Mouse (Mus musculus): Measurements from ENCODE around the gene Csf2rb2.

DNA sequence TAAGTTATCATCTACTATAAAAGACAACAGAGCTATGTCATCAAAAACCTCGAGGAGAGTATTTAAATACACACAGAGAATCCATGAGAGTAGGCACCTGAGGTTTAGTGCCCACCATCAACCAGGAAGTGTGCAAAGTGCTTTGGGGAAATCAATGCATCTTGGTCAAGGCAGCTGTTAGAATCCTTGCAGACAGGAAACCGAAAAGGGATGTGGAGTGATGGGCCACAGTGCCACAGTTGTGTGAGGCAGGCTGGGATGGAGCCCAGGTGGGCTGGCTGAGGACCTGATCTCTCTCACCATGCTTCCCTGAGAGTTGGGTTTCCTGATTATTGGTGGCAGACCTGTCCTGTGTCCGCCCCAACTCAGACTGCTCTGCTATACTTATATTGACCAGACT, 5.9 kb downstream of the Csf2rb2 start:
- TF ChIP-seq CTCF (conservative IDR thresholded peaks at IDR 0.05; ENCODE audit: insufficient read depth, insufficient read length, low read depth, low read length) (no peak), POLR2A (IDR thresholded peaks at IDR 0.05; ENCODE audit: low read depth, low read length) (no peak)

Measured in kidney, adult 2 months (tissue).